Mouse (Mus musculus) testis, adult 2 months (tissue): Measurements from ENCODE around the gene Sncg. TPM values are rescaled to one million over a fixed set of nuclear protein-coding genes. Genes with fewer than 3 reads are reported as not detected.
"Not testable (repeated sequence)": the region's sequence is repeated elsewhere in the genome, so short reads cannot be mapped to it uniquely, and the experiment has no call there.

ENCODE experiments used
- H3K27ac ChIP-seq: fragments of 200-500 bp; 2 replicates; pipeline ENCODE4 v1.5.1; 2012; ENCODE audit warnings: low read depth, low read length; ENCODE audit not compliant: control insufficient read depth, insufficient read depth
- H3K27me3 ChIP-seq: fragments of 200-500 bp; 2 replicates; pipeline ENCODE4 v1.6.1; 2012; ENCODE audit warnings: mild to moderate bottlenecking, low read length, moderate library complexity; ENCODE audit not compliant: control insufficient read depth, insufficient read depth
- H3K36me3 ChIP-seq: fragments of 200-500 bp; 2 replicates; pipeline ENCODE4 v1.6.1; 2012; ENCODE audit warnings: mild to moderate bottlenecking, low read length; ENCODE audit not compliant: control insufficient read depth, insufficient read depth
- H3K4me1 ChIP-seq: fragments of 200-500 bp; 2 replicates; pipeline ENCODE4 v1.6.1; 2012; ENCODE audit warnings: low read length; ENCODE audit not compliant: control insufficient read depth, insufficient read depth
- H3K4me3 ChIP-seq: fragments of 200-500 bp; 2 replicates; pipeline ENCODE4 v1.5.1; 2012; ENCODE audit warnings: low read depth, mild to moderate bottlenecking, low read length, moderate library complexity, mixed read lengths; ENCODE audit not compliant: control insufficient read depth
- CTCF ChIP-seq: fragments of 200-500 bp; IDR thresholded peaks from 2 replicates; pipeline ENCODE4 v1.5.1; 2012; ENCODE audit warnings: low read depth, mild to moderate bottlenecking, inconsistent platforms, low read length, moderate library complexity; ENCODE audit not compliant: control insufficient read depth, insufficient read depth, insufficient replicate concordance
- POLR2A ChIP-seq: fragments of 200-500 bp; IDR thresholded peaks from 2 replicates; pipeline ENCODE4 v1.6.1; 2012; ENCODE audit warnings: low read depth, mild to moderate bottlenecking, inconsistent platforms, low read length, moderate library complexity; ENCODE audit not compliant: control insufficient read depth
- polyA plus RNA-seq: library from polyadenylated mRNA; depleted of rRNA; stranded (reverse); fragments of >200 nt; gene quantifications from 2 replicates; pipeline ENCODE4 v1.2.3, GENCODE M21; 2012

Sncg gene
- polyA plus RNA-seq, 1 experiment: 1.1 TPM

GRCm38 (mm10) chr14:34371763-34372162, 2.8 kb downstream of the Sncg start:
- no peaks in the 10 kb centered on the region for H3K36me3 ChIP-seq
- 0 out of 2 replicates have a peak, but pooled peaks cover 2% of the 10 kb centered on the region for H3K4me1 ChIP-seq
- no peaks in the 10 kb centered on the region for H3K27me3 ChIP-seq
- TF ChIP-seq CTCF: no peak
- TF ChIP-seq POLR2A: no peak
- H3K27ac ChIP-seq: no peak overlapping the region
- H3K4me3 ChIP-seq: no peak overlapping the region

- H3K4me3 ChIP-seq: no peak overlapping the region
- H3K27ac ChIP-seq: no peak overlapping the region
- TF ChIP-seq POLR2A (no peak), CTCF (no peak)
- no peaks in the 10 kb centered on the region for H3K36me3 ChIP-seq
- 0 out of 2 replicates have a peak, but pooled peaks cover 2% of the 10 kb centered on the region for H3K4me1 ChIP-seq
- no peaks in the 10 kb centered on the region for H3K27me3 ChIP-seq
Measured at GRCm38 (mm10) chr14:34370921-34371320, 3.7 kb downstream of the Sncg start.

- no peaks in the 10 kb centered on the region for H3K36me3 ChIP-seq
- H3K4me1 ChIP-seq: 0 out of 2 replicates have a peak, but pooled peaks cover 2% of the 10 kb centered on the region
- H3K4me3 ChIP-seq: no peak overlapping the region
- no peaks in the 10 kb centered on the region for H3K27me3 ChIP-seq
- TF ChIP-seq POLR2A (no peak), CTCF (no peak)
- no peak overlapping the region for H3K27ac ChIP-seq
Measured at GRCm38 (mm10) chr14:34370203-34370602, 4.4 kb downstream of the Sncg start.

- no peaks in the 10 kb centered on the region for H3K27me3 ChIP-seq
- no peak for TF ChIP-seq CTCF
- no peak overlapping the region for H3K27ac ChIP-seq
- H3K4me3 ChIP-seq: no peak overlapping the region
- peaks cover 2% of the 10 kb centered on the region; the same call in 1 of the 2 replicates for H3K4me1 ChIP-seq
- H3K36me3 ChIP-seq: no peaks in the 10 kb centered on the region
Measured at GRCm38 (mm10) chr14:34365147-34365507, 9.5 kb downstream of the Sncg start.

- not testable (repeated sequence) for H3K4me1 ChIP-seq, H3K27ac ChIP-seq, H3K36me3 ChIP-seq, H3K27me3 ChIP-seq, H3K4me3 ChIP-seq
Measured at GRCm38 (mm10) chr14:34364254-34365146, 10.1 kb downstream of the Sncg start.

GRCm38 (mm10) chr14:34363490-34364253, 10.9 kb downstream of the Sncg start:
- Histone ChIP-seq H3K27me3 (no peaks in the 10 kb centered on the region), H3K4me1 (peaks cover 2% of the 10 kb centered on the region; the same call in 1 of the 2 replicates), H3K36me3 (no peaks in the 10 kb centered on the region), H3K27ac (no peak overlapping the region), H3K4me3 (peak overlapping the region; percentile 10)
- no peak for TF ChIP-seq CTCF
- no peak for TF ChIP-seq POLR2A

- peak; percentile 53; the same call in 1 of the 2 replicates for TF ChIP-seq CTCF
- no peak for TF ChIP-seq POLR2A
- Histone ChIP-seq H3K4me3 (no peak overlapping the region; the same call in none of the 2 replicates), H3K4me1 (peaks cover 2% of the 10 kb centered on the region; the same call in 1 of the 2 replicates), H3K36me3 (no peaks in the 10 kb centered on the region), H3K27ac (no peak overlapping the region), H3K27me3 (no peaks in the 10 kb centered on the region)
Measured at GRCm38 (mm10) chr14:34362726-34363445, 11.7 kb downstream of the Sncg start.
